Mouse (Mus musculus): ENCODE results near the gene Morn1. TPM values are rescaled to one million over a fixed set of nuclear protein-coding genes. Genes with fewer than 3 reads are reported as not detected.

The Morn1 gene
- polyA plus RNA-seq, 1 experiment from 2014 or later: 4.6 TPM

GRCm38 (mm10) chr4:155109471-155109870 is 23.1 kb downstream of the Morn1 start:
- H3K9me3 ChIP-seq: no peaks in the 10 kb centered on the region
- WGBS: 80% methylated on average over 5 of the region's 5 CpGs
- H3K4me1 ChIP-seq: 0 out of 2 replicates have a peak, but pooled peaks cover 9% of the 10 kb centered on the region
- H3K27ac ChIP-seq: no peak overlapping the region
- H3K36me3 ChIP-seq: no peaks in the 10 kb centered on the region
- no peak for DNase-seq (ENCODE audit: low spot score)
- H3K4me3 ChIP-seq: no peak overlapping the region
- 0 out of 2 replicates have a peak, but pooled peaks cover 4% of the 10 kb centered on the region for H3K27me3 ChIP-seq (ENCODE audit: insufficient read depth, poor library complexity, severe bottlenecking)

- WGBS: 71% methylated on average over 8 of the region's 8 CpGs
- Histone ChIP-seq H3K4me3 (no peak overlapping the region), H3K4me1 (peaks cover 31% of the 10 kb centered on the region; the same call in 1 of the 2 replicates), H3K27me3 (ENCODE audit: insufficient read depth, poor library complexity, severe bottlenecking) (peaks cover 4% of the 10 kb centered on the region; the same call in 1 of the 2 replicates), H3K27ac (no peak overlapping the region), H3K9me3 (peaks cover 3% of the 10 kb centered on the region; the same call in 1 of the 2 replicates), H3K36me3 (0 out of 2 replicates have a peak, but pooled peaks cover 2% of the 10 kb centered on the region)
- no peak for DNase-seq (ENCODE audit: low spot score)
Observed at GRCm38 (mm10) chr4:155113766-155114410, 27.5 kb downstream of the Morn1 start.

GRCm38 (mm10) chr4:155116607-155117006 is 30.2 kb downstream of the Morn1 start:
- 79% methylated on average over 4 of the region's 4 CpGs for WGBS
- 0 out of 2 replicates have a peak overlapping the region, but pooled peaks have one; percentile 12 for H3K27ac ChIP-seq

GRCm38 (mm10) chr4:155117396-155117978 is 31.1 kb downstream of the Morn1 start:
- WGBS: 86% methylated on average over 6 of the region's 6 CpGs
- Histone ChIP-seq H3K4me1 (peaks cover 50% of the 10 kb centered on the region), H3K27ac (0 out of 2 replicates have a peak overlapping the region, but pooled peaks have one; percentile 49), H3K27me3 (ENCODE audit: insufficient read depth, poor library complexity, severe bottlenecking) (no peaks in the 10 kb centered on the region; the same call in 1 of the 2 replicates), H3K36me3 (0 out of 2 replicates have a peak, but pooled peaks cover 2% of the 10 kb centered on the region), H3K4me3 (no peak overlapping the region), H3K9me3 (peaks cover 3% of the 10 kb centered on the region; the same call in 1 of the 2 replicates)
- peak; percentile 91 for DNase-seq (ENCODE audit: low spot score)

More at GRCm38 (mm10) chr4:155116607-155117006, 30.2 kb downstream of the Morn1 start:
- Histone ChIP-seq H3K27me3 (ENCODE audit: insufficient read depth, poor library complexity, severe bottlenecking) (no peaks in the 10 kb centered on the region; the same call in 1 of the 2 replicates), H3K4me1 (peaks cover 41% of the 10 kb centered on the region), H3K9me3 (peaks cover 3% of the 10 kb centered on the region; the same call in 1 of the 2 replicates), H3K36me3 (0 out of 2 replicates have a peak, but pooled peaks cover 2% of the 10 kb centered on the region), H3K4me3 (no peak overlapping the region)
- no peak for DNase-seq (ENCODE audit: low spot score)

GRCm38 (mm10) chr4:155118278-155118677 is 31.9 kb downstream of the Morn1 start:
- Histone ChIP-seq H3K4me1 (peaks cover 58% of the 10 kb centered on the region), H3K36me3 (0 out of 2 replicates have a peak, but pooled peaks cover 2% of the 10 kb centered on the region), H3K27ac (no peak overlapping the region), H3K27me3 (ENCODE audit: insufficient read depth, poor library complexity, severe bottlenecking) (no peaks in the 10 kb centered on the region; the same call in 1 of the 2 replicates), H3K4me3 (no peak overlapping the region), H3K9me3 (peaks cover 3% of the 10 kb centered on the region; the same call in 1 of the 2 replicates)
- 93% methylated on average over 10 of the region's 10 CpGs for WGBS
- no peak for DNase-seq (ENCODE audit: low spot score)

GRCm38 (mm10) chr4:155120038-155120437 is 33.7 kb downstream of the Morn1 start:
- Histone ChIP-seq H3K4me1 (peaks cover 71% of the 10 kb centered on the region), H3K27me3 (ENCODE audit: insufficient read depth, poor library complexity, severe bottlenecking) (no peaks in the 10 kb centered on the region), H3K27ac (no peak overlapping the region), H3K36me3 (0 out of 2 replicates have a peak, but pooled peaks cover 2% of the 10 kb centered on the region), H3K9me3 (peaks cover 3% of the 10 kb centered on the region; the same call in 1 of the 2 replicates), H3K4me3 (no peak overlapping the region)
- no peak for DNase-seq (ENCODE audit: low spot score)
- WGBS: 84% methylated on average over 7 of the region's 7 CpGs

- Histone ChIP-seq H3K27me3 (ENCODE audit: insufficient read depth, poor library complexity, severe bottlenecking) (no peaks in the 10 kb centered on the region), H3K9me3 (peaks cover 3% of the 10 kb centered on the region; the same call in 1 of the 2 replicates), H3K36me3 (0 out of 2 replicates have a peak, but pooled peaks cover 2% of the 10 kb centered on the region), H3K4me1 (peaks cover 75% of the 10 kb centered on the region), H3K4me3 (no peak overlapping the region), H3K27ac (0 out of 2 replicates have a peak overlapping the region, but pooled peaks have one; percentile 23)
- DNase-seq (ENCODE audit: low spot score): no peak
- WGBS: 50% methylated on average over 5 of the region's 5 CpGs
Observed at GRCm38 (mm10) chr4:155120583-155120982, 34.2 kb downstream of the Morn1 start.

GRCm38 (mm10) chr4:155121222-155121621 is 34.8 kb downstream of the Morn1 start:
- Histone ChIP-seq H3K27ac (0 out of 2 replicates have a peak overlapping the region, but pooled peaks have one; percentile 23), H3K4me1 (peaks cover 76% of the 10 kb centered on the region)
- WGBS: 86% methylated on average over 6 of the region's 6 CpGs

GRCm38 (mm10) chr4:155121915-155122443 is 35.6 kb downstream of the Morn1 start:
- peaks cover 3% of the 10 kb centered on the region; the same call in 1 of the 2 replicates for H3K9me3 ChIP-seq
- peaks cover 77% of the 10 kb centered on the region for H3K4me1 ChIP-seq
- DNase-seq (ENCODE audit: low spot score): no peak
- 75% methylated on average over 6 of the region's 6 CpGs for WGBS
- H3K36me3 ChIP-seq: 0 out of 2 replicates have a peak, but pooled peaks cover 2% of the 10 kb centered on the region
- H3K4me3 ChIP-seq: no peak overlapping the region
- H3K27ac ChIP-seq: peak overlapping the region; percentile 84
- H3K27me3 ChIP-seq (ENCODE audit: insufficient read depth, poor library complexity, severe bottlenecking): no peaks in the 10 kb centered on the region

More at GRCm38 (mm10) chr4:155121222-155121621, 34.8 kb downstream of the Morn1 start:
- no peak for DNase-seq (ENCODE audit: low spot score)
- Histone ChIP-seq H3K4me3 (no peak overlapping the region), H3K27me3 (ENCODE audit: insufficient read depth, poor library complexity, severe bottlenecking) (no peaks in the 10 kb centered on the region), H3K36me3 (0 out of 2 replicates have a peak, but pooled peaks cover 2% of the 10 kb centered on the region), H3K9me3 (peaks cover 3% of the 10 kb centered on the region; the same call in 1 of the 2 replicates)

GRCm38 (mm10) chr4:155122444-155123040 is 36.2 kb downstream of the Morn1 start:
- Histone ChIP-seq H3K36me3 (0 out of 2 replicates have a peak, but pooled peaks cover 2% of the 10 kb centered on the region), H3K9me3 (no peaks in the 10 kb centered on the region), H3K27ac (peak overlapping the region; percentile 84), H3K4me1 (peaks cover 72% of the 10 kb centered on the region), H3K27me3 (ENCODE audit: insufficient read depth, poor library complexity, severe bottlenecking) (no peaks in the 10 kb centered on the region), H3K4me3 (peak overlapping the region; percentile 23; the same call in 1 of the 2 replicates)
- DNase-seq (ENCODE audit: low spot score): peak; percentile 89
- 31% methylated on average over 16 of the region's 16 CpGs for WGBS

- no peak overlapping the region for H3K4me3 ChIP-seq
- H3K27ac ChIP-seq: peak overlapping the region; percentile 73
- peaks cover 81% of the 10 kb centered on the region for H3K4me1 ChIP-seq
- no peaks in the 10 kb centered on the region for H3K27me3 ChIP-seq (ENCODE audit: insufficient read depth, poor library complexity, severe bottlenecking)
- no peaks in the 10 kb centered on the region for H3K9me3 ChIP-seq
- no peak for DNase-seq (ENCODE audit: low spot score)
- 71% methylated on average over 9 of the region's 9 CpGs for WGBS
- H3K36me3 ChIP-seq: no peaks in the 10 kb centered on the region
Observed at GRCm38 (mm10) chr4:155123868-155124534, 37.6 kb downstream of the Morn1 start.

- no peaks in the 10 kb centered on the region for H3K27me3 ChIP-seq (ENCODE audit: insufficient read depth, poor library complexity, severe bottlenecking)
- peak overlapping the region; percentile 73; the same call in 1 of the 2 replicates for H3K27ac ChIP-seq
- 19% methylated on average over 7 of the region's 7 CpGs for WGBS
- no peaks in the 10 kb centered on the region for H3K36me3 ChIP-seq
- H3K4me3 ChIP-seq: no peak overlapping the region
- H3K9me3 ChIP-seq: no peaks in the 10 kb centered on the region
- no peak for DNase-seq (ENCODE audit: low spot score)
- peaks cover 90% of the 10 kb centered on the region for H3K4me1 ChIP-seq
Observed at GRCm38 (mm10) chr4:155125310-155125709, 38.9 kb downstream of the Morn1 start.
